Mouse (Mus musculus) hindbrain, embryonic 14.5 days (tissue): ENCODE results near the gene Creb3. TPM values are rescaled to one million over a fixed set of nuclear protein-coding genes. Genes with fewer than 3 reads are reported as not detected.
A peak's percentile ranks its signal among the peaks of the same experiment; 100 is the strongest.

Experiments
- ATAC-seq: fragments of 200-750 bp; cut with Nextera tagmentation; 2 replicates; pipeline ENCODE4 v1.8.0; 2017; ENCODE audit warnings: moderate number of reproducible peaks, mild to moderate bottlenecking, moderate TSS enrichment, moderate library complexity; ENCODE audit not compliant: low FRiP score
- DNase-seq: peaks from one replicate; pipeline ENCODE4 v3.0.0-alpha.2; 2015; ENCODE audit warnings: low spot score
- H3K27ac ChIP-seq: fragments of 300-500 bp; sonication (generic); 2 replicates; pipeline ENCODE4 v1.5.1; 2014; ENCODE audit warnings: mild to moderate bottlenecking, moderate library complexity
- H3K27me3 ChIP-seq: fragments of 300-500 bp; sonication (generic); 2 replicates; pipeline ENCODE4 v1.6.1; 2014; ENCODE audit warnings: mild to moderate bottlenecking, low read length, mixed read lengths; ENCODE audit not compliant: control insufficient read depth, insufficient read depth
- H3K36me3 ChIP-seq: fragments of 300-500 bp; sonication (generic); replicated peaks from 2 replicates; pipeline ENCODE4 v1.6.1; 2014; ENCODE audit not compliant: control insufficient read depth, insufficient read depth
- H3K4me1 ChIP-seq: fragments of 300-500 bp; sonication (generic); replicated peaks from 2 replicates; pipeline ENCODE4 v1.6.1; 2014; ENCODE audit warnings: antibody characterized with exemption, low read length, mixed read lengths; ENCODE audit not compliant: control insufficient read depth, insufficient read depth
- H3K4me2 ChIP-seq: fragments of 300-500 bp; sonication (generic); replicated peaks from 2 replicates; pipeline ENCODE4 v1.6.1; 2014; ENCODE audit warnings: mild to moderate bottlenecking, moderate library complexity
- H3K4me3 ChIP-seq: fragments of 300-500 bp; sonication (generic); replicated peaks from 2 replicates; pipeline ENCODE4 v1.5.1; 2014; ENCODE audit warnings: mild to moderate bottlenecking, low read length
- H3K9ac ChIP-seq: fragments of 300-500 bp; sonication (generic); 2 replicates; pipeline ENCODE4 v1.6.1; 2014
- H3K9me3 ChIP-seq: fragments of 300-500 bp; sonication (generic); 2 replicates; pipeline ENCODE4 v1.6.1; 2016; ENCODE audit warnings: low read length; ENCODE audit not compliant: control insufficient read depth
- WGBS: fragments of 180-500 bp; shearing (Covaris S2); extraction: QIAGEN DNeasy Blood & Tissue Kit; methylation state at CpG from one replicate; pipeline ENCODE4 v1.1.7; 2014; 5-methylcytosine and 5-hydroxymethylcytosine counted together
- polyA plus RNA-seq: library from polyadenylated mRNA; unstranded; fragments of >200 nt; fragmentation: Nextera tagmentation; extraction: Ambion mirVana; gene quantifications from 2 replicates; pipeline ENCODE4 v1.2.1, GENCODE M21; 2014

The Creb3 gene
- polyA plus RNA-seq, 1 experiment from 2014 or later, result 80.0 TPM

- Histone ChIP-seq H3K9me3 (no peaks in the 10 kb centered on the region), H3K27me3 (no peaks in the 10 kb centered on the region), H3K4me2 (no peak overlapping the region), H3K9ac (no peak overlapping the region), H3K36me3 (peaks cover 97% of the 10 kb centered on the region), H3K27ac (no peak overlapping the region), H3K4me3 (no peak overlapping the region), H3K4me1 (no peaks in the 10 kb centered on the region)
- WGBS, result 97% methylated on average over 5 of the region's 5 CpGs
- no peak for DNase-seq
- ATAC-seq, result no peak
Measured at GRCm38 (mm10) chr4:43552437-43552836, 9.7 kb upstream of the Creb3 start.

- DNase-seq (no peak), ATAC-seq (no peak)
- H3K4me2 ChIP-seq, result no peak overlapping the region
- H3K27ac ChIP-seq, result no peak overlapping the region
- no peaks in the 10 kb centered on the region for H3K27me3 ChIP-seq
- no peak overlapping the region for H3K4me3 ChIP-seq
- peaks cover 84% of the 10 kb centered on the region for H3K36me3 ChIP-seq
- H3K4me1 ChIP-seq, result peaks cover 6% of the 10 kb centered on the region; the same call in 1 of the 2 replicates
- H3K9ac ChIP-seq, result no peak overlapping the region
- H3K9me3 ChIP-seq, result no peaks in the 10 kb centered on the region
Measured at GRCm38 (mm10) chr4:43553891-43554290, 8.2 kb upstream of the Creb3 start.

GRCm38 (mm10) chr4:43555926-43556325, 6.2 kb upstream of the Creb3 start:
- WGBS, result 97% methylated on average over 7 of the region's 7 CpGs
- Histone ChIP-seq H3K27me3 (no peaks in the 10 kb centered on the region), H3K9ac (no peak overlapping the region), H3K9me3 (no peaks in the 10 kb centered on the region), H3K4me1 (peaks cover 14% of the 10 kb centered on the region), H3K36me3 (peaks cover 69% of the 10 kb centered on the region), H3K27ac (no peak overlapping the region), H3K4me2 (no peak overlapping the region), H3K4me3 (no peak overlapping the region)
- DNase-seq, result no peak
- ATAC-seq, result no peak

- H3K4me3 ChIP-seq, result no peak overlapping the region
- ATAC-seq (no peak), DNase-seq (no peak)
- peaks cover 22% of the 10 kb centered on the region for H3K4me1 ChIP-seq
- peak overlapping the region; percentile 27; the same call in 1 of the 2 replicates for H3K4me2 ChIP-seq
- H3K9ac ChIP-seq, result 0 out of 2 replicates have a peak overlapping the region, but pooled peaks have one; percentile 4
- no peaks in the 10 kb centered on the region for H3K27me3 ChIP-seq
- 56% methylated on average over 5 of the region's 5 CpGs for WGBS
- H3K9me3 ChIP-seq, result no peaks in the 10 kb centered on the region
- no peak overlapping the region for H3K27ac ChIP-seq
- H3K36me3 ChIP-seq, result peaks cover 47% of the 10 kb centered on the region
Measured at GRCm38 (mm10) chr4:43558028-43558630, 4.0 kb upstream of the Creb3 start.

GRCm38 (mm10) chr4:43558631-43559356, 3.3 kb upstream of the Creb3 start:
- ATAC-seq (no peak), DNase-seq (no peak)
- H3K9ac ChIP-seq, result 0 out of 2 replicates have a peak overlapping the region, but pooled peaks have one; percentile 18
- H3K4me3 ChIP-seq, result no peak overlapping the region
- H3K27ac ChIP-seq, result 0 out of 2 replicates have a peak overlapping the region, but pooled peaks have one; percentile 2
- peaks cover 28% of the 10 kb centered on the region for H3K4me1 ChIP-seq
- H3K36me3 ChIP-seq, result peaks cover 43% of the 10 kb centered on the region
- H3K27me3 ChIP-seq, result no peaks in the 10 kb centered on the region
- H3K4me2 ChIP-seq, result peak overlapping the region; percentile 27; the same call in 1 of the 2 replicates
- no peaks in the 10 kb centered on the region for H3K9me3 ChIP-seq
- 25% methylated on average over 13 of the region's 13 CpGs for WGBS

GRCm38 (mm10) chr4:43559519-43560242, 2.5 kb upstream of the Creb3 start:
- H3K9ac ChIP-seq, result 0 out of 2 replicates have a peak overlapping the region, but pooled peaks have one; percentile 18

GRCm38 (mm10) chr4:43560243-43560611, 1.9 kb upstream of the Creb3 start:
- peaks cover 34% of the 10 kb centered on the region for H3K4me1 ChIP-seq
- H3K9me3 ChIP-seq, result no peaks in the 10 kb centered on the region
- 0 out of 2 replicates have a peak overlapping the region, but pooled peaks have one; percentile 81 for H3K4me3 ChIP-seq
- 0 out of 2 replicates have a peak overlapping the region, but pooled peaks have one; percentile 18 for H3K9ac ChIP-seq
- DNase-seq (no peak), ATAC-seq (no peak)
- WGBS, result 46% methylated on average over 6 of the region's 6 CpGs
- no peak overlapping the region for H3K27ac ChIP-seq
- no peaks in the 10 kb centered on the region for H3K27me3 ChIP-seq
- H3K36me3 ChIP-seq, result peaks cover 39% of the 10 kb centered on the region
- H3K4me2 ChIP-seq, result peak overlapping the region; percentile 78

More at GRCm38 (mm10) chr4:43559519-43560242, 2.5 kb upstream of the Creb3 start:
- H3K27me3 ChIP-seq, result no peaks in the 10 kb centered on the region
- peaks cover 34% of the 10 kb centered on the region for H3K4me1 ChIP-seq
- peaks cover 39% of the 10 kb centered on the region for H3K36me3 ChIP-seq
- H3K4me2 ChIP-seq, result peak overlapping the region; percentile 78; the same call in 1 of the 2 replicates
- 80% methylated on average over 13 of the region's 13 CpGs for WGBS
- H3K4me3 ChIP-seq, result no peak overlapping the region
- H3K9me3 ChIP-seq, result no peaks in the 10 kb centered on the region
- DNase-seq (no peak), ATAC-seq (no peak)
- no peak overlapping the region for H3K27ac ChIP-seq

- no peaks in the 10 kb centered on the region for H3K9me3 ChIP-seq
- H3K27ac ChIP-seq, result no peak overlapping the region
- H3K4me3 ChIP-seq, result peak overlapping the region; percentile 81
- H3K9ac ChIP-seq, result peak overlapping the region; percentile 87
- DNase-seq, result no peak
- no peaks in the 10 kb centered on the region for H3K27me3 ChIP-seq
- ATAC-seq, result no peak
- H3K36me3 ChIP-seq, result peaks cover 39% of the 10 kb centered on the region
- 42% methylated on average over 2 of the region's 2 CpGs for WGBS
- H3K4me2 ChIP-seq, result peak overlapping the region; percentile 78
- H3K4me1 ChIP-seq, result peaks cover 34% of the 10 kb centered on the region
Measured at GRCm38 (mm10) chr4:43560976-43561375, 1.2 kb upstream of the Creb3 start.

- no peak for DNase-seq
- 4% methylated on average over 16 of the region's 16 CpGs for WGBS
- Histone ChIP-seq H3K27me3 (no peaks in the 10 kb centered on the region), H3K4me3 (peak overlapping the region; percentile 81), H3K9ac (peak overlapping the region; percentile 87), H3K9me3 (no peaks in the 10 kb centered on the region), H3K36me3 (peaks cover 40% of the 10 kb centered on the region), H3K4me1 (peaks cover 34% of the 10 kb centered on the region), H3K27ac (peak overlapping the region; percentile 96), H3K4me2 (peak overlapping the region; percentile 78)
- peak; percentile 13; the same call in 1 of the 2 replicates for ATAC-seq
Measured at GRCm38 (mm10) chr4:43561436-43561996, 616 bp upstream of the Creb3 start.
